Mouse (Mus musculus) lung, postnatal 36 days (tissue): ENCODE measurements around the gene Gm21679.
"Not testable (repeated sequence)": the region's sequence is repeated elsewhere in the genome, so short reads cannot be mapped to it uniquely, and the experiment has no call there.

Experiments
- DNase-seq: peaks from one replicate; pipeline ENCODE4 v3.0.0; 2022; ENCODE audit warnings: mixed read lengths

Gm21679 gene

DNA sequence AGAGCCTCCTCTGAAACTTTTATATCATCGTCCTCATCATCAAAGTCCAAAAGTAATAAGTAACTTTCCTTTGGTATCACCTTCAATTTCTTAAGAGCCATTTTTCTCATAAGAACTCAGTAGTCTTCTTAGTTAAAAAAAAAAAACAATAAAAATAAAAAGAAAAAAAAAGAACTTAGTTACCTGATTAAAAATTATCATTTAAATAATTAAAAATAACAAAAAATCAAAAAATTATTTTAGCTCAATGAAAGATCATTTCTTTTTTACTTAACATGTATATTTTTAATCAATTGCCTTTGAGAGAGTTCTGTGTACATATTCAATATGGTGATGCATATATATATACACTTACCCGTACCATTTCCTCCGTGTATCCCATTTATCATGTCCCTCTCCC is at the start of gene Gm21679:
Gene Gm21679 (minus strand): TSS at position 101 of the 400 bp plus-strand sequence.
- DNase-seq: not testable (repeated sequence)
